Mouse (Mus musculus) hindbrain, embryonic 13.5 days (tissue): ENCODE results near the gene Ovol2. TPM values are rescaled to one million over a fixed set of nuclear protein-coding genes. Genes with fewer than 3 reads are reported as not detected.

ENCODE experiments used
- ATAC-seq: fragments of 200-750 bp; cut with Nextera tagmentation; 2 replicates; pipeline ENCODE4 v1.8.0; 2017; ENCODE audit warnings: moderate TSS enrichment; ENCODE audit not compliant: low FRiP score
- H3K27ac ChIP-seq: fragments of 300-500 bp; sonication (generic); 2 replicates; pipeline ENCODE4 v1.5.1; 2015; ENCODE audit warnings: inconsistent platforms, mild to moderate bottlenecking, moderate library complexity
- H3K27me3 ChIP-seq: fragments of 300-500 bp; sonication (generic); 2 replicates; pipeline ENCODE4 v1.6.1; 2015; ENCODE audit warnings: mild to moderate bottlenecking, inconsistent platforms
- H3K36me3 ChIP-seq: fragments of 300-500 bp; sonication (generic); 2 replicates; pipeline ENCODE4 v1.6.1; 2015; ENCODE audit warnings: mild to moderate bottlenecking, inconsistent platforms
- H3K4me1 ChIP-seq: fragments of 300-500 bp; sonication (generic); replicated peaks from 2 replicates; pipeline ENCODE4 v1.6.1; 2015; ENCODE audit warnings: inconsistent platforms
- H3K4me2 ChIP-seq: fragments of 300-500 bp; sonication (generic); 2 replicates; pipeline ENCODE4 v1.6.1; 2015; ENCODE audit warnings: inconsistent platforms, mild to moderate bottlenecking, moderate library complexity
- H3K4me3 ChIP-seq: fragments of 300-500 bp; sonication (generic); 2 replicates; pipeline ENCODE4 v1.5.1; 2015; ENCODE audit warnings: mild to moderate bottlenecking, inconsistent platforms
- H3K9ac ChIP-seq: fragments of 300-500 bp; sonication (generic); 2 replicates; pipeline ENCODE4 v1.6.1; 2015; ENCODE audit warnings: mild to moderate bottlenecking, inconsistent platforms
- H3K9me3 ChIP-seq: fragments of 300-500 bp; sonication (generic); 2 replicates; pipeline ENCODE4 v1.6.1; 2016; ENCODE audit warnings: inconsistent platforms
- WGBS: fragments of 180-500 bp; shearing (Covaris S2); methylation state at CpG from one replicate; pipeline ENCODE4 v1.1.7; 2015; 5-methylcytosine and 5-hydroxymethylcytosine counted together
- polyA plus RNA-seq: library from polyadenylated mRNA; unstranded; fragments of >200 nt; fragmentation: Nextera tagmentation; extraction: Ambion mirVana; gene quantifications from 2 replicates; pipeline ENCODE4 v1.2.1, GENCODE M21; 2015

The Ovol2 gene
- polyA plus RNA-seq, 1 experiment from 2014 or later, result not detected

DNA sequence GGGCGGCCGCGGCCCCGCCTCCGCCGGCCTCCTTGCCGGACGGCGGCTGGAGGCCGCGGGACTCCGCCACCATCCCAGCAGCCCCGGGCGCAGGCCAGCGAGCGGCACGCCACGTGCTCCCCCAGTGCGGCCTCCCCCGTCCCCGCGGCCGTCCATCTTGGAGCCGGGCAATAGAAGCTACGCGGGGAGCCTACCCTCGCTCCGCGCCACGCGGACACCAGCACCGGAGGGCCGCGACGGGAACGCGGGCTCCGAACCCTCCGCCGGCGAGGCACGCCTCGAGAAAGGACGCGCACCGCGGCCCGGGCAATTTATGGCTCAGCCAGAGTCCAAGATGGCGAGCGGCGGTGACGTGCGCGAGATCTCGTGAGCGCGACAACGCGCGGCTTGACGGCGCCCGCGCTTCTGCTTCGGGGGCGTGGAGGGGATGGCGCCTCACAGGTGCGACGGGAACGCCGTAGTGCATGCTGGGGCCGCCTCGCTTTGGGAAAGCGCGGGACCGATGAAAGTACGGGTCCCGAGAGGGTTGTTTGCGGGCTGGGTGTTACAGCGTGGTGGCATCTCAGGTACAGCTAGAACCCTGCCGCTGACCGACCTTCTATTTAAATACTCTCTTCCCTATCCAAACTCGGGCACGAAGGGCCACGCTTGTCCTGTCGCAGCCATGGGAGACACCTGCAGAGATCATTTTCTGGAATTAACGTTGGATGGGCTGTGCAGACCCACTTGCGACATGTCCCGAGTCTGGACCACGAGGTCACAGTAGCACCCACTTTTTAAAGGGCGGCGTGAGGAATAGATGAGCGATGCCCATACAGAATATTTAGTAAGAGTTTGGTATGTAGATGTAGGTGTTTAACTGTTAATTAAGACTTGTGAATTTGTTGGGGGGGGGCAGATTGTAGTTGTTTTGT, 61.2 kb downstream of the Ovol2 start, which contains the start of the genes Mgme1 and Snx5:
TSS of gene Mgme1 (plus strand) at position 157 of the 914 bp plus-strand sequence.
TSS of gene Snx5 (minus strand) at position 400 of the 914 bp plus-strand sequence.
- peak within 1 kb of the TSS; percentile 93 for H3K4me3 ChIP-seq
- no peaks in the 10 kb centered on the region for H3K9me3 ChIP-seq
- peak within 1 kb of the TSS; percentile 82 for H3K4me2 ChIP-seq
- H3K36me3 ChIP-seq, result no peaks in the 10 kb centered on the region
- no peaks in the 10 kb centered on the region for H3K27me3 ChIP-seq
- peaks cover 43% of the 10 kb centered on the region for H3K4me1 ChIP-seq
- ATAC-seq, result peak; percentile 99
- peak within 1 kb of the TSS; percentile 95 for H3K9ac ChIP-seq
- H3K27ac ChIP-seq, result peak within 1 kb of the TSS; percentile 94
- WGBS, result under 1% methylated on average over 88 of the region's 93 CpGs

- Histone ChIP-seq H3K4me2 (peak overlapping the region; percentile 82), H3K9me3 (no peaks in the 10 kb centered on the region), H3K27ac (peak overlapping the region; percentile 94), H3K9ac (peak overlapping the region; percentile 95), H3K4me1 (peaks cover 44% of the 10 kb centered on the region), H3K36me3 (no peaks in the 10 kb centered on the region), H3K27me3 (no peaks in the 10 kb centered on the region), H3K4me3 (peak overlapping the region; percentile 93)
- ATAC-seq, result peak; percentile 15; the same call in 1 of the 2 replicates
- under 1% methylated on average over 30 of the region's 33 CpGs for WGBS
These were observed 62.1 kb downstream of the Ovol2 start for GRCm38 (mm10) chr2:144269679-144270475.

DNA sequence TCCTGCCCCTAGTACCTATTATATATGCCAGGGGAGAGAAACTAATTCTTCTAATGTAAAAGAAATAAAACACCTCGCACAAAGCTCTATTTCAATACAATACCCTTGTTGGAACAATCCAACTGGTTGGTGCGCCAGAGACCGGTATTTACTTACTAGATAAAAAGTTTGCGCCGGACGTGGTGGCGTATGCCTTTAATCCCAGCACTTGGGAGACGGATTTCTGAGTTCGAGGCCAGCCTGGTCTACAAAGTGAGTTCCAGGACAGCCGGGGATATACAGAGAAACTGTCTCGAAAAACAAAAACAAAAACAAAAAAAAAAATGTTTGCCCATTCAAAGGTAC, 62.7 kb downstream of the Ovol2 start:
- Histone ChIP-seq H3K27ac (no peak overlapping the region), H3K4me3 (peak overlapping the region; percentile 93), H3K36me3 (no peaks in the 10 kb centered on the region), H3K27me3 (no peaks in the 10 kb centered on the region), H3K9ac (peak overlapping the region; percentile 95), H3K4me1 (peaks cover 40% of the 10 kb centered on the region), H3K4me2 (peak overlapping the region; percentile 82), H3K9me3 (no peaks in the 10 kb centered on the region)
- no peak for ATAC-seq
- 1% methylated on average over 11 of the region's 11 CpGs for WGBS

DNA sequence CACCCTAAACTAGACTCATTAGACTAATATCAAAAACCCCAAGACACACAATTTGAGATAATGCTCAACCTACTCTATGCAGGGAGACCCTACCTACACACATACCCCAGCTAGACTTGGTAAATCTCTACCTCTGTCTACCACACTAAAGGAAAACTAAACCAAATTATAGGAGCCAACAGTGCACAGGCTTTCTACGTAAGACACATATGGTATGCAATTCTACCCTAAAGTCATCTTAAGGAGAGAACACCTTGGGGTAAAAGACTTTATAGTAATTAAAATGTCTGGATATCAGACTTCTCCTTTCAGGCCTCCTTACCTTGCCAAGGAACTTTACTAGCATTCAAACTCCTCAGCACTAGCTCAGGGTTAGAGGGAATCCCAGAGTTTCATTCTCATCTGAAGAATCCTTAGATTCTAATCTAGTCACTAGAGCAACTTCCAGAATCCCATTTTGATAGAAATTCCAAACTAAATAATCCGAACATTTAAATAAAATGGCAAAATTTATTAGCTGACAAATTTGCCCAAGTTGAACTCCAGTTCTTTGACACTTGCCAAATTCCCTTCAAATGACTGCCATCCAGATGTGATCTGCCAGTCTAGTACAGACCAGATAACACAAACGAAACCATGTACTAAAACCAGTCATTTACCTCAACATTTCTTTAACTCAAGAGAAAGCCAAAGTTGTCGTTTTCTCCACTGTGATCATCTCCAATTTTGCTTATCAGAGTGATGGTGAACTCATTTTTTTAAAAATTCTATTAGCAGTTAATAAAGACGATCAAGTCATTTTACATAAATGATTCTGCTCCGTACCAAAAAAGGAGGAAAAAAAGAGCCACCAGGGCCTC, 63.3 kb downstream of the Ovol2 start:
- no peaks in the 10 kb centered on the region for H3K27me3 ChIP-seq
- peak overlapping the region; percentile 82 for H3K4me2 ChIP-seq
- no peak overlapping the region for H3K27ac ChIP-seq
- H3K4me1 ChIP-seq, result peaks cover 43% of the 10 kb centered on the region
- H3K9ac ChIP-seq, result peak overlapping the region; percentile 95
- WGBS, result 8% methylated on average over 6 of the region's 6 CpGs
- no peaks in the 10 kb centered on the region for H3K36me3 ChIP-seq
- no peak for ATAC-seq
- peak overlapping the region; percentile 93 for H3K4me3 ChIP-seq
- H3K9me3 ChIP-seq, result no peaks in the 10 kb centered on the region

DNA sequence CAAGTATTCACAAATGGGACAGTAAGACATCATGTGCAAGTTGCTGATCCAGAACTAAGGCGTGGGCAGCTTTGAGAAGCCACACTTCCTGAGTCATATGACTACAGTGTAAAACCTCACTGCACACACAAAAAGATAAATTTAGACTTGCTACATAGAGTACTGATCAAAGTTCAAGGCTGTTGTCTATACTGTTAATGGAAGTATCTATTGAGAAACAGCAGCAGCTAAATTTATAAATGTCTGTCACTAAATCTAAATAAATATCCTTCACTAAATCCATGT, 64.3 kb downstream of the Ovol2 start:
- H3K4me1 ChIP-seq, result peaks cover 43% of the 10 kb centered on the region
- ATAC-seq, result no peak
- 0 out of 2 replicates have a peak overlapping the region, but pooled peaks have one; percentile 82 for H3K4me2 ChIP-seq
- WGBS, result 51% methylated on average over 1 of the region's 1 CpGs
- H3K27me3 ChIP-seq, result no peaks in the 10 kb centered on the region
- H3K9ac ChIP-seq, result no peak overlapping the region
- H3K27ac ChIP-seq, result no peak overlapping the region
- no peak overlapping the region for H3K4me3 ChIP-seq
- H3K9me3 ChIP-seq, result no peaks in the 10 kb centered on the region
- no peaks in the 10 kb centered on the region for H3K36me3 ChIP-seq

DNA sequence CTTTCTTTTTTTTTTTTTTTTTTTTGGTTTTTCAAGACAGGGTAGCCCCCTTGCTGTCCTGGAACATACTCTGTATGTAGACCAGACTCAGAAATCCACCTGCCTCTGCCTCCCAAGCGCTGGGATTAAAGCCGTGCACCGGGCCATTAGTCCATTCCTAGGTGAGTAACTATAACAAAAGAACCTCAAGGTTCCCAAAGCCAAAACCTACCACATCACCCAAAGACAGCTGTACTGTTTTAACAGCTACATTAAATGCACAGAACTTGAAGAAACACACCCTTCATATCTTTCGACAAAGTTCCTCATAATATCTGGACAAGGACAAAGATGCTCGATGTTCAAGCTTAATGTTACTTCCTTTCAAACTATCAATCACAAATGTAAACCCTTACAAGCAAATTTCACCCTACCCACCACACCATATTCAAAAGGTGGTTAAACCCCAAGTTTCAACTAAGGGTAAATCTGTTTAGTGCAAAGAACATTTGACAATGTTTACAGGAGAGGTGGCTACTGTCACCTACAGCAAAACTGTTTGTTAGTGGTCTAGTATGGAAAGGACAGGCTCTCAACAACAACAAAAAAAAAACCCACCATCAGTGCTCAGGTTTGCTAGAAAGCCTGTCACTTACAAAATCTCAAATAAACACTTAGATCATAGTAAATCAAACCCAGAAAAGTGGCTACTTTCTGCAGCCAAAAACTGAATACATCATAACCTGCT, 64.8 kb downstream of the Ovol2 start:
- no peaks in the 10 kb centered on the region for H3K36me3 ChIP-seq
- no peaks in the 10 kb centered on the region for H3K9me3 ChIP-seq
- H3K4me2 ChIP-seq, result 0 out of 2 replicates have a peak overlapping the region, but pooled peaks have one; percentile 13
- no peak for ATAC-seq
- H3K4me1 ChIP-seq, result peaks cover 43% of the 10 kb centered on the region
- H3K27ac ChIP-seq, result no peak overlapping the region
- no peak overlapping the region for H3K9ac ChIP-seq
- no peak overlapping the region for H3K4me3 ChIP-seq
- no peaks in the 10 kb centered on the region for H3K27me3 ChIP-seq
- 56% methylated on average over 5 of the region's 5 CpGs for WGBS

- no peaks in the 10 kb centered on the region for H3K9me3 ChIP-seq
- H3K27ac ChIP-seq, result no peak overlapping the region
- no peaks in the 10 kb centered on the region for H3K27me3 ChIP-seq
- no peak overlapping the region for H3K4me2 ChIP-seq
- no peak overlapping the region for H3K4me3 ChIP-seq
- peaks cover 41% of the 10 kb centered on the region for H3K4me1 ChIP-seq
- no peak for ATAC-seq
- 0 out of 2 replicates have a peak, but pooled peaks cover 5% of the 10 kb centered on the region for H3K36me3 ChIP-seq
- 48% methylated on average over 4 of the region's 4 CpGs for WGBS
- H3K9ac ChIP-seq, result no peak overlapping the region
These were observed 65.8 kb downstream of the Ovol2 start for GRCm38 (mm10) chr2:144265916-144266683.

GRCm38 (mm10) chr2:144265120-144265488, 66.8 kb downstream of the Ovol2 start:
- no peaks in the 10 kb centered on the region for H3K9me3 ChIP-seq
- no peaks in the 10 kb centered on the region for H3K27me3 ChIP-seq
- peaks cover 39% of the 10 kb centered on the region for H3K4me1 ChIP-seq
- WGBS, result 75% methylated on average over 3 of the region's 3 CpGs
- no peak overlapping the region for H3K4me2 ChIP-seq
- no peak overlapping the region for H3K9ac ChIP-seq
- H3K36me3 ChIP-seq, result peaks cover 12% of the 10 kb centered on the region
- H3K4me3 ChIP-seq, result no peak overlapping the region
- no peak for ATAC-seq
- H3K27ac ChIP-seq, result no peak overlapping the region

- Histone ChIP-seq H3K27ac (no peak overlapping the region), H3K4me2 (no peak overlapping the region), H3K27me3 (no peaks in the 10 kb centered on the region), H3K4me3 (no peak overlapping the region), H3K9ac (no peak overlapping the region), H3K9me3 (no peaks in the 10 kb centered on the region), H3K4me1 (peaks cover 37% of the 10 kb centered on the region), H3K36me3 (peaks cover 15% of the 10 kb centered on the region)
- 85% methylated on average over 5 of the region's 5 CpGs for WGBS
- no peak for ATAC-seq
These were observed 67.4 kb downstream of the Ovol2 start for GRCm38 (mm10) chr2:144264398-144265119.

DNA sequence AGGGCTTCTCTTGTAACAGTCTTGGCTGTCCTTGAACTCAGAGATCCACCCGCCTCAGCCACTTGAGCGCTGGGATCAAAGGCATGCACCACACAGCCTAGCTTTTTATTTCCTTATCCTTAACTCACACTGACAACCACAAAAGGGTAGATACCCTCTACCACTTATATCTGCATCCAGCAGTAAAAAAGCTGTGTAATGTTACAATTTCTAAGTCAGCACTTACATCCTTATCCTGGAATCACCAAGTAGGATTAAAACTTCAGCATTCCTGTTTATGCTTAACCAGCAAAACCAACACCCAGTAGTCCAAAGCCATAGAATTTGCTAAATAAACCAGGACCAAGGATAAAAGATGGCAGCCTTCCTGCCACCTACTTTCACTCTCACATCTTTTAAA, 69.1 kb downstream of the Ovol2 start:
- Histone ChIP-seq H3K27me3 (no peaks in the 10 kb centered on the region), H3K9me3 (no peaks in the 10 kb centered on the region), H3K36me3 (peaks cover 32% of the 10 kb centered on the region), H3K4me1 (peaks cover 20% of the 10 kb centered on the region), H3K27ac (no peak overlapping the region), H3K4me2 (no peak overlapping the region), H3K4me3 (no peak overlapping the region), H3K9ac (no peak overlapping the region)
- ATAC-seq, result no peak
- 91% methylated on average over 2 of the region's 2 CpGs for WGBS
